Mouse (Mus musculus) MEL (cell line): ENCODE measurements around the gene Col25a1. TPM values are rescaled to one million over a fixed set of nuclear protein-coding genes. Genes with fewer than 3 reads are reported as not detected.

ENCODE experiments used
- DNase-seq: peaks from one replicate; pipeline ENCODE4 v3.0.0; 2011; ENCODE audit warnings: low read depth, low spot score
- H3K27ac ChIP-seq: 2 replicates; pipeline ENCODE4 v1.5.1; 2012; ENCODE audit warnings: low read depth, mild to moderate bottlenecking, control low read depth, low read length, moderate library complexity; ENCODE audit not compliant: control insufficient read depth
- H3K27me3 ChIP-seq, 2 experiments: fragments of 150-350 bp in 1 of 2; sonication (generic) in 1 of 2; 2 replicates each; pipeline ENCODE4 v1.6.1; 2012; ENCODE audit warnings: low read length in 2 of 2, mild to moderate bottlenecking in 2 of 2, improper control_type of control experiment in 1 of 2, moderate library complexity in 1 of 2; ENCODE audit not compliant: insufficient read depth in 2 of 2, control insufficient read depth in 1 of 2
- H3K36me3 ChIP-seq, 2 experiments: 2 replicates each; pipeline ENCODE4 v1.6.1; 2012 to 2014; ENCODE audit warnings: low read length in 2 of 2, improper control_type of control experiment in 1 of 2, inconsistent platforms in 1 of 2, mild to moderate bottlenecking in 1 of 2; ENCODE audit not compliant: insufficient read depth in 2 of 2, control insufficient read depth in 1 of 2
- H3K4me1 ChIP-seq, 2 experiments: fragments of 150-350 bp in 1 of 2; sonication (generic) in 1 of 2; 2 replicates each; pipeline ENCODE4 v1.6.1; 2012; ENCODE audit warnings: low read length in 2 of 2, improper control_type of control experiment in 1 of 2, mild to moderate bottlenecking in 1 of 2; ENCODE audit not compliant: insufficient read depth in 2 of 2, control insufficient read depth in 1 of 2
- H3K4me3 ChIP-seq, 2 experiments: fragments of 150-350 bp in 1 of 2; sonication (generic) in 1 of 2; 2 replicates each; pipeline ENCODE4 v1.5.1; 2012; ENCODE audit warnings: low read depth in 2 of 2, low read length in 2 of 2, mild to moderate bottlenecking in 2 of 2, moderate library complexity in 2 of 2, control low read depth in 1 of 2, improper control_type of control experiment in 1 of 2; ENCODE audit not compliant: control insufficient read depth in 1 of 2, insufficient read depth in 1 of 2
- H3K79me2 ChIP-seq: 2 replicates; pipeline ENCODE4 v1.6.1; 2012; ENCODE audit warnings: mild to moderate bottlenecking, low read length, moderate library complexity; ENCODE audit not compliant: control insufficient read depth, poor library complexity, insufficient read depth
- H3K9ac ChIP-seq: 2 replicates; pipeline ENCODE4 v1.6.1; 2012; ENCODE audit warnings: low read depth, mild to moderate bottlenecking, control low read depth, low read length, moderate library complexity; ENCODE audit not compliant: control insufficient read depth, poor library complexity, severe bottlenecking
- H3K9me3 ChIP-seq: fragments of 150-350 bp; sonication (generic); replicated peaks from 2 replicates; pipeline ENCODE4 v1.6.1; 2012; ENCODE audit warnings: mild to moderate bottlenecking, low read length, improper control_type of control experiment, moderate library complexity; ENCODE audit not compliant: insufficient read depth
- CHD2 ChIP-seq: IDR thresholded peaks from 2 replicates; pipeline ENCODE4 v1.6.1; 2011; ENCODE audit warnings: low read length, improper control_type of control experiment
- CTCF ChIP-seq, 3 experiments: IDR thresholded peaks in 2 of 3; conservative IDR thresholded peaks in 1 of 3; 2 replicates each; pipeline ENCODE4 v1.5.1; 2011 to 2012; ENCODE audit warnings: low read length in 3 of 3, low read depth in 2 of 3, mild to moderate bottlenecking in 2 of 3, improper control_type of control experiment in 1 of 3, inconsistent platforms in 1 of 3, mixed read lengths in 1 of 3, moderate library complexity in 1 of 3; ENCODE audit not compliant: control insufficient read depth in 1 of 3, insufficient read depth in 1 of 3, poor library complexity in 1 of 3, severe bottlenecking in 1 of 3
- EP300 ChIP-seq, 2 experiments: IDR thresholded peaks; 2 replicates each; pipeline ENCODE4 v1.6.1; 2011; ENCODE audit warnings: improper control_type of control experiment in 2 of 2, low read length in 2 of 2, low read depth in 1 of 2, mild to moderate bottlenecking in 1 of 2
- ETS1 ChIP-seq: IDR thresholded peaks from 2 replicates; pipeline ENCODE4 v1.6.1; 2012; ENCODE audit warnings: low read depth, mild to moderate bottlenecking, inconsistent platforms, low read length, improper control_type of control experiment, moderate library complexity
- HCFC1 ChIP-seq: IDR thresholded peaks from 2 replicates; pipeline ENCODE4 v1.6.1; 2012; ENCODE audit warnings: low read depth, mild to moderate bottlenecking, inconsistent platforms, low read length, improper control_type of control experiment, moderate library complexity
- KAT2A ChIP-seq: conservative IDR thresholded peaks from 2 replicates; pipeline ENCODE4 v1.6.1; 2012; ENCODE audit warnings: low read depth, low read length, improper control_type of control experiment, inconsistent platforms
- MAX ChIP-seq: IDR thresholded peaks from 2 replicates; pipeline ENCODE4 v1.6.1; 2011; ENCODE audit warnings: low read length, improper control_type of control experiment
- MYB ChIP-seq: IDR thresholded peaks from 2 replicates; pipeline ENCODE4 v1.6.1; 2011; ENCODE audit warnings: mild to moderate bottlenecking, low read depth, low read length, improper control_type of control experiment
- NELFE ChIP-seq: IDR thresholded peaks from 2 replicates; pipeline ENCODE4 v1.6.1; 2011; ENCODE audit warnings: low read depth, low read length, improper control_type of control experiment
- POLR2A ChIP-seq, 2 experiments: IDR thresholded peaks; 2 replicates each; pipeline ENCODE4 v1.6.1; 2011 to 2012; ENCODE audit warnings: low read length in 2 of 2, mild to moderate bottlenecking in 2 of 2, control low read depth in 1 of 2, improper control_type of control experiment in 1 of 2, low read depth in 1 of 2, moderate library complexity in 1 of 2; ENCODE audit not compliant: control insufficient read depth in 1 of 2, insufficient read depth in 1 of 2, poor library complexity in 1 of 2
- POLR2AphosphoS5 ChIP-seq: IDR thresholded peaks from 2 replicates; pipeline ENCODE4 v1.6.1; 2012; ENCODE audit warnings: low read depth, borderline replicate concordance, mild to moderate bottlenecking, inconsistent platforms, low read length, moderate library complexity, mixed read lengths
- RAD21 ChIP-seq: IDR thresholded peaks from 2 replicates; pipeline ENCODE4 v1.6.1; 2011; ENCODE audit warnings: mild to moderate bottlenecking, low read depth, low read length, improper control_type of control experiment
- SMC3 ChIP-seq: IDR thresholded peaks from 2 replicates; pipeline ENCODE4 v1.6.1; 2011; ENCODE audit warnings: low read depth, low read length, improper control_type of control experiment
- TAL1 ChIP-seq: IDR thresholded peaks from 2 replicates; pipeline ENCODE4 v1.6.1; 2012; ENCODE audit warnings: mild to moderate bottlenecking, inconsistent platforms, low read length, moderate library complexity, mixed read lengths
- TBP ChIP-seq: IDR thresholded peaks from 2 replicates; pipeline ENCODE4 v1.8.0; 2011; ENCODE audit warnings: low read depth, low read length, improper control_type of control experiment
- USF1 ChIP-seq: IDR thresholded peaks from 2 replicates; pipeline ENCODE4 v1.6.1; 2014; ENCODE audit warnings: low read depth, mild to moderate bottlenecking, inconsistent platforms, low read length, improper control_type of control experiment, moderate library complexity
- ZC3H11A ChIP-seq: IDR thresholded peaks from 2 replicates; pipeline ENCODE4 v1.6.1; 2012; ENCODE audit warnings: low read depth, mild to moderate bottlenecking, inconsistent platforms, low read length, improper control_type of control experiment
- ZKSCAN1 ChIP-seq: IDR thresholded peaks from 2 replicates; pipeline ENCODE4 v1.6.1; 2012; ENCODE audit warnings: low read depth, mild to moderate bottlenecking, inconsistent platforms, low read length, improper control_type of control experiment, moderate library complexity
- ZMIZ1 ChIP-seq: IDR thresholded peaks from 2 replicates; pipeline ENCODE4 v1.6.1; 2012; ENCODE audit warnings: low read depth, mild to moderate bottlenecking, inconsistent platforms, low read length, improper control_type of control experiment, moderate library complexity
- ZNF384 ChIP-seq: IDR thresholded peaks from 2 replicates; pipeline ENCODE4 v1.6.1; 2012; ENCODE audit warnings: low read depth, mild to moderate bottlenecking, inconsistent platforms, low read length, improper control_type of control experiment
- polyA plus RNA-seq, 2 experiments: library from polyadenylated mRNA; stranded (reverse) in 1 of 2; unstranded in 1 of 2; fragments of >175 nt in 1 of 2; fragments of >200 nt in 1 of 2; gene quantifications; 2 replicates each; pipeline versions ENCODE4 v1.2.1 to v1.2.4; 2012; ENCODE audit warnings: low replicate concordance in 2 of 2, low read depth in 1 of 2; ENCODE audit not compliant: insufficient read length in 2 of 2, insufficient read depth in 1 of 2, missing spikeins in 1 of 2
- total RNA-seq: library from RNA; depleted of rRNA; stranded (reverse); fragments of 300-350 nt; gene quantifications from 2 replicates; pipeline ENCODE4 v1.2.3, GENCODE M21; 2012

Col25a1 gene
- total and polyA plus RNA-seq, 3 experiments: not detected

DNA sequence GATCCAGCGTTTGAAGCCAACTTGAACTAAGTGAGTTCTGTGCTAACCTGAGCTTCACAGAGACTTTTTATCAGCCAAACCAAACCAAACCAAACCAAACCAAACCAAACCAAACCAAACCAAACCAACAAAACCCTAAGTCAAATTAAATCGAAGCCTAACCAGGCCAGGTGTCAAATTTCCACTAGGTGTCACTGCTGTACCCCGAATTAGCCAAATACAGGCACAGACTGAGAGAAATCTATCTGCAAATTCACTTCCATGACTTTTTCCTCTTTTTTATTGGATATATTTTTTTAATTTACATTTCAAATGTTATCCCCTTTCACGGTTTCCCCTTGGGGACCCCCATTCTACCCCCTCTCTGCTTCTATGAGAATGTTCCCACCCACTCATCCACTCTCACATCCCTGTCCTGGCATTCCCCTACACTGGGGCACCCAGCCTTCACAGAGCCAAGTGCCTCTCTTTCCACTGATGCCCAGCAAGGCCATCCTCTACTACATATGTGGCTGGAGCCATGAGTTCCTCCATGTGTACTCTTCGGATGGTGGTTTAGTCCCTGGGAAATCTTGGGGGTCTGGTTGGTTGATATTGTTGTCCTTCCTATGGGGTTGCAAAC is 36.0 kb upstream of the Col25a1 start:
- H3K9ac ChIP-seq: no peak overlapping the region
- TF ChIP-seq NELFE: no peak
- TF ChIP-seq EP300 (IDR thresholded peaks at IDR 0.05; ENCODE audit: low read depth in 1 of 2, low read length in 2 of 2): no peak
- TF ChIP-seq ZNF384: no peak
- no peak for TF ChIP-seq ETS1
- TF ChIP-seq ZC3H11A: peak; percentile 6; the same call in 1 of the 2 replicates
- TF ChIP-seq HCFC1: no peak
- TF ChIP-seq CHD2: no peak
- TF ChIP-seq MYB: no peak
- no peak for TF ChIP-seq ZKSCAN1
- TF ChIP-seq RAD21: peak; percentile 67
- TF ChIP-seq CTCF (IDR thresholded peaks at IDR 0.05 in 2 of 3, conservative IDR thresholded peaks at IDR 0.05 in 1 of 3; ENCODE audit: control insufficient read depth in 1 of 3, insufficient read depth in 1 of 3, low read depth in 2 of 3, low read length in 3 of 3, poor library complexity in 1 of 3, severe bottlenecking in 1 of 3): peak; percentile 35 to 67 (median 53); a peak in 5 of 6 replicates
- TF ChIP-seq SMC3: peak; percentile 52
- TF ChIP-seq TAL1: no peak

GRCm38 (mm10) chr3:130103486-130103885 is 27.8 kb upstream of the Col25a1 start:
- Histone ChIP-seq H3K27me3 (no peaks in the 10 kb centered on the region; a peak in 2 of 4 replicates), H3K9ac (no peak overlapping the region), H3K4me1 (no peaks in the 10 kb centered on the region), H3K27ac (no peak overlapping the region), H3K36me3 (no peaks in the 10 kb centered on the region), H3K4me3 (no peak overlapping the region), H3K79me2 (no peaks in the 10 kb centered on the region), H3K9me3 (no peaks in the 10 kb centered on the region)
- DNase-seq: peak; percentile 52
- TF ChIP-seq POLR2A (IDR thresholded peaks at IDR 0.05; ENCODE audit: control insufficient read depth in 1 of 2, insufficient read depth in 1 of 2, low read depth in 1 of 2, low read length in 2 of 2, poor library complexity in 1 of 2): no peak
- TF ChIP-seq KAT2A: no peak
- TF ChIP-seq ZNF384: no peak
- no peak for TF ChIP-seq MAX
- TF ChIP-seq SMC3: peak; percentile 62
- no peak for TF ChIP-seq MYB
- no peak for TF ChIP-seq POLR2AphosphoS5
- TF ChIP-seq ZKSCAN1: no peak
- no peak for TF ChIP-seq ZMIZ1
- TF ChIP-seq USF1: no peak
- TF ChIP-seq TAL1: no peak
- TF ChIP-seq TBP: no peak
- peak; percentile 53 to 69 (median 64) for TF ChIP-seq CTCF (IDR thresholded peaks at IDR 0.05 in 2 of 3, conservative IDR thresholded peaks at IDR 0.05 in 1 of 3; ENCODE audit: control insufficient read depth in 1 of 3, insufficient read depth in 1 of 3, low read depth in 2 of 3, low read length in 3 of 3, poor library complexity in 1 of 3, severe bottlenecking in 1 of 3)
- TF ChIP-seq ZC3H11A: peak; percentile 32; the same call in 1 of the 2 replicates
- TF ChIP-seq RAD21: peak; percentile 55

More for the DNA sequence above, 36.0 kb upstream of the Col25a1 start:
- H3K79me2 ChIP-seq: no peaks in the 10 kb centered on the region
- H3K4me3 ChIP-seq: no peak overlapping the region
- H3K27me3 ChIP-seq: no peaks in the 10 kb centered on the region; a peak in 2 of 4 replicates
- H3K9me3 ChIP-seq: no peaks in the 10 kb centered on the region
- H3K36me3 ChIP-seq: no peaks in the 10 kb centered on the region
- no peak overlapping the region for H3K27ac ChIP-seq
- peak; percentile 54 for DNase-seq
- H3K4me1 ChIP-seq: no peaks in the 10 kb centered on the region
